Mouse (Mus musculus) right cerebral cortex, adult 2 months (tissue): ENCODE measurements at regions not wholly inside any gene's neighbourhood (a gene's known extent, or its start where the extent isn't known, plus 50 kb on each side); places are given as distances from the start of the nearest gene placed in this dataset.
A peak's percentile ranks its signal among the peaks of the same experiment; 100 is the strongest.

Source experiments
- DNase-seq, 2 experiments: peaks; one replicate each; pipeline ENCODE4 v3.0.0; 2021 to 2022; ENCODE audit warnings: low spot score in 2 of 2

DNA sequence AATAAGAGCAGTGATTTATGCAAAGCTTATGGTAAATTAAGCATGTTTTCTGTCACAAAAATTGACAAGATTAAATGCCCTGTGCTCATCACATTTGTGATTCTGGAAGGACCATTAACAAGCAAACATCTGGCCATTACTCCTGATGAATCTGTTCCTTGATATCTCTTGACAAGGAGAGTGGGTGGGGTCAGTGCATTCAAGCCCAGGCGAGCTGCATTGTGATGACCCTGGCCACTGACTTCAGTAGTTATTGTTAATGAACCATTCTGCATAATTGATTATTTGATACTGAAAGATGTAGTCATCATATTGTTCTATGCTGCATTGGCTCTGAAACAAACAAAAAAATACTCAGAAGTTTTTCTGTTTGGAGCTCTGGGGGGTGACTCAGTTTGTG lies 115.4 kb upstream of the Prmt6 start:
- no peak for DNase-seq

DNA sequence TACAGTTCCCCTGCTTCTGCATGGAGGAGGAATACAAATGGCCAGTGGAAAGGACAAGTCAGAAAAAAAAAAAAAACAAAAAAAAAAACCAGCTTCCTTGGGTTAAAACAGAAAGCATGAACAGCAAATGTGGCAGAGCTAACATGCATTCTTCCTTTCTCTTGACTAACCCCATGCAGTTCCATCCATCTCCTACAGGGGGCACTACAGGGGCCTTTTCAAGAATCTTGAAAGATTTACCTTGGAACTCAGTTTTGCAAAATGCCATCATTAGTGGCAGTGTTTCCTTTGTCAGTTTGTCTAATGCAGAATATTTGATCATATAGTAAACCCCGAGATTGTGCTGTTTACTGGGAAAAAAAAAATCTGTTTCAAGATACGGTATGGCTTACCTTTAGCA lies 111.1 kb upstream of the Prmt6 start:
- DNase-seq: peak in 1 of 2 experiments; percentile 10

DNA sequence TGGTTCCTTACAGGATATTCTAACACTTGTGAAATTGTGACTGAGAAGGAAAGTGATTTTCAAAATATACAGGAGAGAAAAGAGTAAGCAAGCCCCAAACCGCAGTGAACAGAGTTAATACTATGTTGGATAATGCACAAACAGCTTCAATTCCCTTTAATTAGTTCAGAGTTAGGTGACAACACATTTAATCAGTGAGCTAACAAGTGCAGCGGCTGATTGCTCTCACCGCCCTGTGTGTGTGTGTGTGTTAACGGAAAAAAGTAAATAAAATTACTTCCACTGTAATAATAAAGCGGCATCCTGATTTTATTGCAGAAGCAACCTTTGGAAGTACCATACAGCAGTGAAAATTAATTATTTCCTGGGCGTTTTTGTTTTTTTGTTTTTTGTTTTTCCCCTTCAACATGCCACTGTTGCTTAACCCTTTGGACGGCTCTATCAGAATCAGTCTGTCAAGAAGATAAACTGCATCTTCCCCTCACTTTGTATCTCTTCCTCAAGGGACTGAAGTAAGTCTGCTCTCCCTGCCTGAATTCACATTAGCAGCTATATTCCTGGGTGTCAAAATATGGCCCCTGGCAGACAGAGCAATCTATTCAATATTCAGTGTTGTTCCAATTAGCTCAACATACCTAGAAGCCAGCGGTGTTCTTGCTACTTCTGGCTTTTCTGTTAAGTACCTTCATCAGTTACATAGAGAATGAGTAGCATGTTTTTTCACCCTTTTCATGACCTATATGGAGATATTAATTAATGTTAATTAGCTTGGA lies 106.2 kb upstream of the Prmt6 start:
- no peak for DNase-seq

DNA sequence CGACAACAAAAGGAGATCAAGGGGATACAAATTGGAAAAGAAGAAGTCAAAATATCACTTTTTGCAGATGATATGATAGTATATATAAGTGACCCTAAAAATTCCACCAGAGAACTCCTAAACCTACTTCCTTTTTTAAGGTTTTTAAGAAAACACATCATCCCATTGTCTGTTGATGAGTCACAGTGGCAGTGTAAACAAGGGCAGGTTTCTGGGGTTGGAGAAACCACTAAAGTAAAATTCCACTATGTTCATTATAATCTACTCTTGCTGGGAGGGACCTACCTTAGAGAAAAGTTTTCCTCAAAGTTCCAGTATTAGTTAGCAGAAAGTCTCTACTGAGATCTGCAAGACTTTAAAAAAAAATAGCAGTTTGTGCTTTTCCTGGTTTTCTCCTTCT lies 102.9 kb upstream of the Prmt6 start:
- no peak for DNase-seq

DNA sequence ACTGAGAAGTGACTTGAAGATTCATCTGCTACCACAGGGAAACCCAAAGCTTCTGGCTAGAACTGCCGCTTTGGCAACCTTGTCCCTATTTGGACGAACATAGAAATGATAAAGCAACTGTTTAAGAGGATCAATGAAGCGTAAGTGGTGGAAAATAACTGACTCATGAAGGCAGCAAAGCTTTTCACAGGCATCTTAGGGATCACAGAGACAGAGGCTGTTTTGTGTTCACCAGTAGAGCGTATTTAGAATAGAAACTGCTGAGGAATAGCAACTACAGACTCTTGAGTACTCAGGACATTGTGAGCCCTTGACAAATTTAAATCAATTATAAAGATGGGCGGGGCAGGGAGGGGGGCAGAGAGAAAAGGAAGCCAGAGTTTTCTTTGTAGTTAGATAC lies 99.3 kb upstream of the Prmt6 start:
- peak in 1 of 2 experiments; percentile 8 for DNase-seq

DNA sequence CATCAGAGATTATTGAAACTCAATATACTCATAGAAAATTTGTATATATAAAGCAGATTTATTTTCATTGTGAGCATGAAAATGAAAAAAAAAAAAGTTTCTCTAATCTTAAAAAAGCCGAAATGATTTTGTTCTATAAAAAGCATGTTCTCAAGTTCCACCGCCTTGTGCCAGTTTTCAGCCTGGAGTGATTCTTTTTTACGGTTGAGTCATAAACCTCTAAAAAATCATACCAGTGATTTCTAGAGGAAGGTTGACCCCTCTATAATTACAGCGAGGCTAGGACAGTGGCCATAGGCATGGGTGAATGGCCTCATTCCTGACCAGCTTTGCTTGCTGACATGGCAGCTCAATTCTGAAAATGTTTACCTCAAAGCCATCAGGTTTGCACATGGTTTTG lies 98.6 kb upstream of the Prmt6 start:
- peak; percentile 23 to 27 for DNase-seq

DNA sequence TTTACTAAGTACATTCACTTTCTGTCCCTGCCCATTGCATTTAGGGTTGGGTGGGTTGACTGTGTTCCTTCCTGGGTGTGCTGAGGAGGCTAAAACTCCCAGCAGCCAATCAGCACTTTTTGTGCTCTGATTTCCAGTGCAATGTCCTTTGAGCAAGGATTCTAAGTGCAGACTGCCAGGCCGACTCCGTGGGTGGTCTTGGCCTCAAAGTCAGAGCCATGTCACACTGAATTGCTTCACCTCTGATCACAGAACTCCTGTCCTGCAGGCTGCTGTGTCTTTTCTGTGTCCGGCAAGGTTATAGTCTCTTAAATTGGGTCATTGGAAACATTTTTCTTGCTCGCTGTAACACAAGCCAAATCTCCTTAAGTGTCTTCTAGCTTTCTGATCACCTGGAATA lies 94.0 kb upstream of the Prmt6 start:
- no peak for DNase-seq

DNA sequence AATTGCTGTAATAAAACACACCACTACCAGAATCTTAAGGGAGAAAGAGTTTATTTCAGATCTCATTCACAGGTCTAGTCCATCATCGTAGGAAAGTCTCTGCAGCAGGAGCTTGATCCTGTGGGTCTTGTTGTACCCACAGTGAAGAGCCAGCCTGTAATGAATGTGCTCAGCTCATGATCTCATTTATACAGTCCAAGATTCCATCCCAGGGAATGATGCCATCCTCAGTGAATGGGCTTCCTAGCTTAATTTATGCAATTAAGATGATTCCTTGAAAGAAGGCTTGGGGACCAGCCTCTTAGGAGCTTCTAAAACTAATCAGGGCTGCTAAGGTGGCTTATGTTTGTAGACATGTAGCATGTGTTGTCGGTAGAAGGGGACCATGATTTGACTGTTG lies 89.3 kb upstream of the Prmt6 start:
- DNase-seq: no peak

DNA sequence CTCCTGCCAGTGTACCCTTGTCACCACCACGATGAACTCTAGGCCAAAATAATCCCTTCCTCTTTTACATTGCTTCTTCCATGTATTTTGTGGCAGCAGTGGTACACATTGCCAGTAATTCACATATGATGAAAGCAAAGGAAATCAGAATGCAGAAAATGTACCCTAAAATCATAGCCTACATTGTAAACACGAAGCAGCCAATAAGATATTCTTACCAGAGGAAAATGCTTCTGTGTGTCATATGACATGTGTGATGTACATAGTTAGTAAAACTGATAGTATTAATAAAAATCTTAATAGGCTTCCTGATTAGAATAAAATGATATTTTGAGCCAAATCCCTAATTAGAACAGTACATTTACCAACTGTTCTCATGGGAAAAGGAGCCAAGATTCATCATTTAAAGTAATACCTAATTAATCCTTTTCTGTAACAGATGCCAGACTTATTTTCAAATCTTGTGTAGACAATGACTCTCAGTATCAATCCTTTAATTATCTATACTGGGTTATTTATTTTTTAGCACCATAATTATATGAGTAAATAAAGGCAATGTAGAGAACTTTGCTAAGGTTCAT lies 88.3 kb upstream of the Prmt6 start:
- DNase-seq: no peak

DNA sequence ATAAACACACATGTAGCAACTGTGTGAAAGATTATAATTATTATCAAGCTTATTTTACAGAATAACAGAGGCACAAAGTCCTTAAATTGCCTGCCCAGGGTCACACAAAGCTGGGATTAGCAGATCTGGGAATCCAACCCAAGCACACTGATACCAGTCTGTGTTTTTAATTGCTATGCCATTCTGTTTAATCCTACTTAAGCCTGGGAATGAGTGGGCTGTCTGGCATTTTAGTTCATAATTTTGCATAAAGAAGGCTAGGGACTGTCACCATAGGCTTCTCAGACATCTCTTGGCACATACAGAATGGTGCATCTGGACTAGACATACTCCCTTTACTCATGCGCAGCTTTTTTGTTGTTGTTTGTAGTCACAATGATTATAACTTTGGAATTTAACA lies 78.4 kb upstream of the Prmt6 start:
- no peak for DNase-seq

DNA sequence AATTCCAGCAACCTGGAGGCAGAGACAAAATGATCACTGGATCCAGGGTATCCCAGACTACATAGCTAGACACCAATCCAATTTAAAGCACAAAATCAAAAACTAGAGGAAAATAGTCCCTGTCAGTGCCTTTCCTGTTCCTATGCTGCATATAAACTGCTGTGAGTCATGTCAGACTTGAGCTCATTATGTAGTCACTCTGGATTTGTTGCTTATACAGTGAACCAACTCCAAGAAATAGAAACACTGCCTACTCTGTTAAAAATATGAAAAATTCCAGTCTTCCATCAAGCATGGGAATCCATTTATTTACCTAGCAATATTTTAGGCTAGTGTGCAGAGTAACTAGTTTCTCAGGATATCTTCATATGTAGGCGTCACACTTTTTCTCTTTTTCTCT lies 59.5 kb upstream of the Prmt6 start:
- DNase-seq: no peak

DNA sequence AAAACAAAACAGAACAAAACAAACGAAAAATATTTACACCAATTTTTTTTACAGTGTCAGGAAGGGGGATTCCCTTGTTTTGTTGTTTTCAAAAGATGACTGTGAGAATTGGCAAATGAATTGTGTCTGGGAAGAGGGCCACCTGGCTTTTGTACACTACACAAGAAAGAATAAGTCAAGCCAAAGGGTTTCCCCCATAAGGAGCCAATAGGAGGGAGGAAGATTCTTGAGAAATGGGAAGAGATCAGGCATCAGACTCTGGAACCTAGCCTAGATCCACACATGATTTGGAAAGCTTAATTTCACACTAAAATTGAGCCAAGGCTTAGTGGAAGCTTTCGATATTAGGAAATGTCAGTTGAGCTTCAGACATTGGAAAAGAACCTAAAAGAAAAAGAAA lies 52.4 kb upstream of the Prmt6 start:
- no peak for DNase-seq
